Mouse (Mus musculus): ENCODE measurements around the gene Haus4.
A peak's percentile ranks its signal among the peaks of the same experiment; 100 is the strongest.

Haus4 gene

DNA sequence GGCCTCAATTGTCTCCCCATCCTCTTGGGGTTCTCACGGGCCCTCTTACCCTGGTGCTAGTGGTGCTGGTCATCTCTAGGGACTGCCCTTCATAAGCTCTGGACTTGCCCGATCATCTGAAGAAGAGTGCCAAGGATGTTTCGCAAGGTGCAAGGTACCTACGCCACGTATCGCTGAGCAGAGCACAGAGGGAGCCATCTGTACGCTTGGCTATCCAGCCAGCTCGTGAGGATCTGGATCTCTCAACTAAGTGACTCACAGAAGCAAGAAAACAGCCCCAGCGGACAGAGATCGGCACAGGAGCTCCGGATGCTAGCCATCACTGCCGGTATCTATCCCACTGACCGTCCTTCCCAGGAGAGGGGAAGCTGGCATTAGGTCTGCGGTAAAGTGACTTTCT, 57.7 kb downstream of the Haus4 start:
- DNase-seq (ENCODE audit: low read depth): no peak

GRCm38 (mm10) chr14:54494234-54494633, 60.2 kb downstream of the Haus4 start:
- DNase-seq (ENCODE audit: low read depth): peak; percentile 74

- DNase-seq (ENCODE audit: low read depth): no peak
Measured at GRCm38 (mm10) chr14:54493236-54493635, 61.2 kb downstream of the Haus4 start.

DNA sequence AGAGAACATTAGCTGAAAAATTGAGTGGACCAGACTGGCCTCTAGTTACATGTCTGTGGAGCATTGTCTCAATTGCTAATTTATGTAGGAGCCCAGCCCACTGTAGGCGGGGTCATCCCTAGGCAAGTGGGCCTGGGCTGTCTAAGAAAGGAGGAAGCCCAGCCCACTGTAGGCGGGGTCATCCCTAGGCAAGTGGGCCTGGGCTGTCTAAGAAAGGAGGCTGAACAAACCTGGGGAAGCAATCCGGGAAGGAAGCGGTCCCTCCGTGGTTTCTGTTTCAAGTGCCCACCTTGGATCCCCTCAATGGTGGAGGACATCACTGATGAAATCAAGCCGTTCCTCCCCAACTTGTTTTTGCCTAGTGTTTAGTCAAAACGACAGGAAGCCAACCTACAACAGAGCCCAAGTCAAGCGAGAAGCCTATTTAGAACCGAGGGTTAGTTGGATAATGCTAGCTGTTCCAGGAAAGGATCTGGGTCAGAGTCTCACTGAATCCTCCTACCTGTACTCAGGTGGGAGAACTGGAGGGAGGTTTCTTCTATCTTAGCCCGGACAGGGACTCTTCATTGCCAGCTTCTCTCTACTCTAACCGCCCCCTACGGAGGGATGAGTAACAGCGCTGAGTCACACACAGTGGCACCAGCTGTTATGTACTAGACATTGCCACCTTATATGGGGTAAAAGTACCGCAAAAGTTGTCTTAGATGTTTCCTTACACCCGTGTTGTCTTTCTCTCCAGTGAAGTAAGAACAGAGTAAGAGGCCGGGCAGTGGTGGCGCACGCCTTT, 61.9 kb downstream of the Haus4 start:
- DNase-seq (ENCODE audit: low read depth): no peak

All from c-Kit-positive CD71-positive TER-119-negative erythroid progenitor cells, embryonic 14.5 days (primary cell).